Mouse (Mus musculus) T-helper 2 cell (primary cell): ENCODE data around the gene Hhat.

Experiments
- in situ Hi-C: fragments of 300-600 bp; cut with MboI, MseI; formaldehyde crosslinking; loops from one replicate; pipeline ENCODE4 v1.15.1; 2025; ENCODE audit warnings: high pct_unique_total_duplicates

Gene Hhat

DNA sequence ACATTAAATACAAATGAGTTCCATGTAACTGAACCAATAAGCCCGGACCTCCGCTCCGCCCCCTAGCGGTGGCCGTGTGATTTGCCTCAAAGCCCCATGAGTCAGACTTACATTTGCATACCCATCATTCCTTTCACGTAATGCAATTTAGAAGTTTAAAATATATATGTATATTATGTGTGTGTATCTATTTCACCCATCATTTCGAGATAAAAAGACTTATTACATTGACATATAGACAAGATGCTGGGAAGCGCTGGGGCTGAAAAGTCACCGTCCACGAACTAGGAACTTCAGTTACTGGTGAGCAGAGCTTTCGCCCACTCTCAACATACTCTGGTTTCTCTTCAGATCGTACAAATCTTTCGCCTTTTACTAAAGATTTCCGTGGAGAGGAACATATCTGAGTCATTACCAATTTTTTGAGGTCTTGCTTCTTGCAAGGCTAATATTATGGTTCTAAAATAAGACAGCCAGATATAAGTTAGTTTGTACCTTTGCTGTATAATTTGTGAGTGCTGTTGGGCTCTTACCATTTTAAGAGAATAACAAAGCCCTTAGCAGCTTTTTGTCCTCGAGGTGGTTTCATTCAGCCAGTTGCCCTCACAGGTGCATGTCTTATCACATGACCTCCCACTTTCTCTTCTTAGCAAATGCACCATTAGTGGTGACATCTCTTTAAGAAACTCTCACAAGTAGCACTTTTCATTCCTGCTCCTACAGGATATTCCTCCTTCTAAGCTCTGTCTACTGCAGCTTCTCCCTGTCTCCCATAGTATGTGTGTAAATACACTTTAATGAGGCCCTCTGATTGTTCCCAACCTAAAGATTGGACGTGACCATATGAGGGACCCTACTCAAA lies 25.6 kb downstream of the Hhat start:
- in situ Hi-C loops: loop anchor here (10.0 kb wide), 1 partner anchor 1561 kb away; no protein-coding TSS in a partner anchor

DNA sequence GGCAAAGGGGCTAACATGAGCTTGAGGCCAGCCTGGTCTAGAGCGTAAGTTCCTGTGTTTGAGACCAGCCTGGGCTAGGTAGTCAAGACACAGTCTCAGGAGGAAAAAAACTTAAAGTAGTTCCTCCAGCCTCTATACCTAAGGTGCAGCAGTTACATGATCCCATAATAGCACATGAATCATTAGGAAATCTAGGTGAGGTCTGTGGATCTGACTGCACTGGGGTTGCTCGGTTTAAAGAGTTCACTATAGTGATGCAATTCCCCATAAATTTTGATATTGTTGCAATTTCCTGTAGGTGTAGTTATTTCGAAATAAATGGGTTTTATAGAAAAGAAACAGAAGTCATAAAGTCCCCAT lies 26.2 kb downstream of the Hhat start:
- in situ Hi-C loops: loop anchor here (10.0 kb wide), 1 partner anchor 1560 kb away; no protein-coding TSS in a partner anchor

DNA sequence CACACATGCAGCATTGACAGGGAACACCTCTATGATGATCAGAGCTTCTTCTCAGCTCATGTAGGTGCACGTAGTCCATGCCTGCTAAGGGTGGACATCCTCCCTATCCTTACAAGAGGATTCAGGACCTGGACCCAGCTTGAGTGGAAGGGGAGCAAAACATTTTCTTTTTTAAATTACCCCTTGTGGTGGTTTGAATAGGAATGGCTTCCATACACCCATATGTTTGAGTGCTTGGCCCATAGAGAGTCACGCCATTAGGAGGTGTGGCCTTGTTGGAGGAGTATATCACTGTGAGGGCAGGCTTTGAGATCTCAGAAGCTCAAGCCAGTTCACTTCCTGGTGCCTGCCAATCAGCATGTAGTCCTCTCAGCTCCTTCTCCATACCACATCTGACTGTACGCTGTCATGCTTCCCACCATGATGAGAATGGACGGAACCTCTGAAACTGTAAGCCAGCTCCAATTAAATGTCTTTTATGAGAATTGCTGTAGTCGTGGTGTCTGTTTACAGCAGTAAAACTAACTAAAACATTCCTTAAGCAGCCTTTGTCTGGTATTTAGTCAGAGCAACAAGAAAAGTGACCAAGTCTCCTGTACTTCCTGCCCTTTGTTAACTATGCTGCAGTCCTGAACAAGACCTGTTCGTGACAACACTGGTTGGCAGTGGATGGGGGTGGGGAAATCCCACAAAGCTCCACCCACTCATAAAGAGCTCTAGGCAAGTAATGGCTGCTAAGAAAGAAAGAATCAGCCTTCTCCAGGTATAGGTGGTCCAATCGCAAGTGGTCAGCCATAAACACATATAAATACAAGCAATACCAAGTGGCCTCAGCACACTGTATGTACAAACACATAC lies 28.4 kb downstream of the Hhat start:
- in situ Hi-C loops: loop anchor here (10.0 kb wide), 1 partner anchor 1558 kb away; no protein-coding TSS in a partner anchor

DNA sequence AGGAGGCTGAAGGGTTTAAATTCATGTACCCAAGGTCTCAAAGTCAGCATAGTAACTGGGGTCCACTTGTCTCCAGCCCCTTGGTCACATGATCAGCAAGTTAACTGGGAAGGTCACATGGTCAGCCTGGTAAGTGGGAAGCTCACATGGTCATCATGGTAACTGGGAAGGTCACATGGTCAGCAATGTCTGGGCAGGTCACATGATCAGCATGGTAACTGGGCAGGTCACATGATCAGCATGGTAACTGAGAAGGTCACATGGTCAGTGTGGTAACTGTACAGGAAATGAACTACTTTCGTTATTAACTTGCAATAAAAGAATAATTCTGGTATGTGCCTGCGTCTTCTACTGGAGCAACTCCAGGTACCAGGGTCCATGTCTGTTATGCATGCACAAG lies 29.1 kb downstream of the Hhat start:
- in situ Hi-C loops: loop anchor here (10.0 kb wide), 1 partner anchor 1557 kb away; no protein-coding TSS in a partner anchor

DNA sequence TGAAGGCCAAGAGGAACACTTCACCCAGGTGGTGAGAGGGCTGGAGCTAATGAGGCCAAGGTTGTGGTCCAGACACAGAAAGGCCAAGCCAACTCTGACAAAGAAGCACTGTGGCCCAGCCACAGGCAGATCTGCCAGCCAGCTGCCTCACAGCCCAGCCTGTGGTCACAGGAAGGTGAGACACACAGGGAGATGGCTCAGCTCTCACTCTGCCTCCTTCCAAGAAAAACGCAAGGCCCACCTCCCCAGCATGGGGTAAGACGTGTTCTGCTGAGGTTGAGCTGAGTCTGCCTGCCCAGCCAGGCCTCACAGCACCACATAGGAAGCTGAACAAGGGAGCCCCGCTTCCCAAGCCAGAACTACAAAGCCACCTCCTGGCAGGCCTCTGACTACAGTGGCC lies 34.5 kb downstream of the Hhat start:
- in situ Hi-C loops: no loop called here

DNA sequence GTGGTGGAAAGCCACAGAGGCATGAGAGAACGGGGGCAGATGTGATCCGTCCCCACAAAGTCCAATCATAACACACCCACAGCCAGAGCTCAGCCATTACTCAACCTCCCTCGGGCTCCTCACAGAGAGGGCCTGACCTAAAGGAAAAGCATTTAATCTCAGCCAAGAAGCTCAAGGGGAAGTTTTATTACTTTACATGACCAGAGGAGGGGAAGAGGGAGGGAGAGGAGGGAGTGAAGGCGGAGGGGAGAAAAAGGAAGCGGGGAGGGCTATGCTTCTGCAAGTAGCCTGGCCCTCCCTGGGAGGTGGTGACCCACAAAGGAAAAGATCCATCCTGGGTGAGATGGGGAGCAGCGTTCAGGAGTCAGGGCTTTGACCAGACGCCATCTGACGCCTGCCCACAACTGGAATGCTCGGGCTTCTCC lies 35.0 kb downstream of the Hhat start:
- in situ Hi-C loops: no loop called here

DNA sequence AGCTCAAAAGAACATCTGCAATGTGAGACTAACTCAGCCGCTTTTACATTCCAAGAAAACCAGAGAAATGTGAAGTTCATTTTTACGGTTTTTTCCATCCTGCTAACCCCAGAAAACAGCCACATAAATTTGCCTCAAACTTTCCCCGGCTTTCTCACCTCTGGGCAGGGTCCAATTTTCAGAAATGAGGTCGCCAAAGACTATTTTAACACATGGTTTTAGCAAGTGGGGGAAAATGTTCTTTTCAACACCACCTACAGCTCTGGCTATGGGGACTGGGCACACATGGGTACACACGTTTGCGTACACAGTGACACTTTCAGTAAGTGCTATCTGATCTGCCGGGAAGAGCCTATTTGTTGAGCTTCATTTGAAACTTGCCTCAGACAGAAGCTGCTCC lies 40.5 kb downstream of the Hhat start:
- in situ Hi-C loops: no loop called here

DNA sequence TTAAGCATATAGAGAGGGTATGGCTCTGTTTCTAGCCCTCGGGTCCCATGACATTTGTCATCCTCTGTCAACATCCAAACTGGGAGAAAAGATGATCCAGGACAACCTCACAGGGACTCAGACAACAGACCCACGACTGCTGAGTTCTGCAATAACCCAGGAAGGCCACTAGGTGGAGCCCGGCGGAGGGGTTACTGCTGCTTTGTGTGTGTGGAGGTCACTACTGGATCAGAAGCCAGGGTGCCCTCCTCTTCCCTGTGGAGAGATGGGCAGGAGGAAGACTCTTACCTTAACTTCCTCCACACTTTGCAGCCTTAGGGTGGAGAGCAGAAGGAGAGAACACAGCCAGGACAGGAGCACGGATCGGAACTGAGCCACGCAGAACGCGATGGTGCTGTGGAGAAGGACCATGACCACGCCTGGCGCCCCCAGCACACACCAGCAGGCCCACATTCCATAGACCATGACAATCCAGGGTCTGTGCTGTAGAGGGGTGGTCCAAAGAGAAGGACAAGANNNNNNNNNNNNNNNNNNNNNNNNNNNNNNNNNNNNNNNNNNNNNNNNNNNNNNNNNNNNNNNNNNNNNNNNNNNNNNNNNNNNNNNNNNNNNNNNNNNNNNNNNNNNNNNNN lies 43.9 kb downstream of the Hhat start:
- in situ Hi-C loops: no loop called here

DNA sequence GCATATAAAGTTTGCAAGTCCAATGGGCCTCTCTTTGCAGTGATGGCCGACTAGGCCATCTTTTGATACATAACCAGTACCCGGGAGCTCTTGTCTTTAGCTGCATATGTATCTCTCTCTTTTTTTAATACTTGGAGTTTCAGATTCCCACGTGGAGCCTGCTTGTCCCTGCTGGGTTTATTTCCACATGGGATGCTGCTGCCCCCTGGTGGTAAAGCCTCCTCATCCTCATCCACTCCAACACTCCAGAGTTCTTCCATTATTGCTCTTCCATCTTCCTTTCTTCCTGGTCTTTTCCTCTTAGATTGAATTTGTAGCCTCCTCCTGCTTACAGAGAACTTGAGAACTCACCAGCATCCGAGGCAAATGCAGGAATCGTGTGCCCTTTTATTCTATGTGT lies 48.9 kb downstream of the Hhat start:
- in situ Hi-C loops: no loop called here

DNA sequence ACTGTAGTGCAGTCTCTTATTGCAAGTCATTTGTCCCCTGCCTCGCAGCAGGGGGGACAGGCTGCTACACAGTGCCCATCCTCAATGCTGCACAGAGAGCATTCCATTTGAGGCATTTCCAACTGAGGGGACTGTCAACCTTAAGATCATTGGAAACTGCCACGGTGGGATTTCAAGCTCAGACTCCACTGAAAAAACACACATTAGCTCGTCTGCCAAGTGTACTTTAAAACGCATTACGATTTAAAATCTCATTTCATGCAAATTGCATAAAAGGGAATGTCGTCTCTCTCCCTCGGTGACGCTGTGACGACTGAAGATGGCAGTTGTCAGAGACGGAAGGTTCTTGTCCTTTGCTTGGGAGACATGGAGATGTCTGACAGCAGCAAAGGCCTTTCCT lies 50.9 kb downstream of the Hhat start:
- in situ Hi-C loops: no loop called here

DNA sequence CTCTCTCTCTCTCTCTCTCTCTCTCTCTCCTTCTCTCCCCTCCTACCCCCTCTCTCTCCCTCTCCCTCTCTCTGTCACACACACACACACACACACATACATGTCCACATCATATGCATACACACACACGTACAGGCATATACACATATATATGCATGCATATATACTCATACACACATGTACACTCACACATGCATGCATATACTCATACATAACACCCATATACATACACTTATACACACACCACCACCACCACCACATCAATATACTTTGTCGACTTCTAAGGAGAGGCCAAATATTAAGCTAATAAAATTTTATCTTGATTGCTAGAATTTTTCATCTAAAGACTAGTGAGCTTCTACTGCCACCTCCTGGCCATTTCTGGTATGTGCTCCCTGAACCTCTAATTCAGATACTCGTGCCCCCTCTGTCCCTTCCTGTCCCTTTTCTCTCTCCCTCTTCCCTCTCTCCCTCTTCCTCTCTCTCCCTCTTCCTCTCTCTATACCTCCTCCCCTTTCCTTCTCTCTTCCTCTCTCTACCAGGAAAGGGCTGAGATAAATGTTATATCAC lies 59.2 kb downstream of the Hhat start:
- in situ Hi-C loops: loop anchor here (10.0 kb wide), 1 partner anchor 527 kb away; no protein-coding TSS in a partner anchor

DNA sequence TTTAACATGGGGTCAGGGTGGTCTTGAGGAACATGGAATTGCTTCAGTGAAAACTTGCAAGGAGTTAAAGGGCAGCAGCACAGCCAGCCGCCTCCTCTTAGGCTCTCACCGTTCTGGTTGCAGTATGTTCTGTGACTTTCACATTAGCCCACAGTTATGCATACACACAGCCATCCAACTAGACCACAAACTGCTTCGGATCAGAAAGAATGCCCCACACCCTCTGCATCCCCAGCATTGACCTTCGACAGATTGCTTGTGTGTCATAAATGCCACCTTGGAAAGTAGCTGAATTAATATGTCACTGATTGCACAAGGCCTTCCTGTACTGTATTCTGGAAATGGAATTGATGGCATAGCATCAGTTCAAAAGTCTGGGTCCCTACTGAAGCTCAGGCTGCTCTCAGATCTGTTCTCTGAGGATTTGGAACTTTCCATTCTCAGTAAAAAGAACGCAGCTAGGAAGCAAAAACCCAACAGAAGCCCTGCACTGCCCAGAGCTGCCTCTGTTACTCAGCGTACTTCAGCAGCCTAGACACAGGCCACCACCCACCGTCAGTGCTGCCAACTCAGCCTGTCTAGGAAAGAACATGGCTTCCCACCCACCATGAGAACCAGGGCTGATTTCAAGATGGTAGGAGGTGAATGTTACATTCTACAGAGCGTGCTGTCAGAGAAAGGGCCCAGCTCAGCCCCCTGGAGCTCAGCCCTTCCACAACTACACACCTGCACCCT lies 70.5 kb downstream of the Hhat start:
- in situ Hi-C loops: loop anchor here (5.0 to 10.0 kb wide), 2 partner anchors 498 to 1294 kb away; no protein-coding TSS in a partner anchor

DNA sequence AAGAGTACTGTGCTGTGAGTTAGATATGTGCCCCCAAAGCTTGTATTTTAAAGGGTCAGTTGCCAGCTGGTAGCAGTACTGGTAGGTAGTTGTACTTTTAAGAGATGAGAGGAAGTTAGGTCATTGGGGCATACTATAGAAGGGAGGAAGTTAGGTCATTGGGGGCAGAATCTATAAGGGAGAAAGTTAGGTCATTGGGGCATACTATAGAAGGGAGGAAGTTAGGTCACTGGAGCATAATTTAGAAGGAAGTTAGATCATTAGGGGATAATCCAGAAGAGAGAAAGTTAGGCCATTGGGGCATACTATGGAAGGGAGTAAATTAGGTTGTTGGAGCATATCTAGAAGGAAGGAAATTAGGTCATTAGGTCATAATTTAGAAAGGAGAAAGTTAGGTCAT lies 71.9 kb downstream of the Hhat start:
- in situ Hi-C loops: no loop called here

DNA sequence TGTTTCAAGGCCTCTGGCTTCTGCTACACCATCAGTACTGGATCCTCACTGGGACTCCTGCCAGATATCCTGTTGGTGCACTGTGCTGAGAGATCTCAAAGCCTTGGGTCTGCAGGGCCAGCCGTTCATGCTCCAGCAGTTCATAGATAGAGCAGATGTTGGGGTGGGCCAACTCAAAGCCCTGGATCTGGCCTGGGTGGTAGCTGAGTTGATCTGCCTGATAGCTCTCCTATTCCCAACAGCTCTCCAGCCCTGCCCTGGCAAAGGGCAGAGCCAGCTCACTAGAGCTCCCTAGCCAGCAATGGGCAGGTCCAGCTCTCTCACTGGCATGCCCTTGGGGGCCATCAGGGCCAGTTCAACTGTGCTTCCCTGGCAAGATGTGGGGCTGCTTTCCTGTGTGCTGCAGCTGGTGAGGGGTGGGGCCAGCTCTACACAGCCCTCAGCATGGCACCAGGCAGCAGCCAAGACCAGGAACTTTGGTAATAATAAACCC lies 74.6 kb downstream of the Hhat start:
- in situ Hi-C loops: no loop called here

DNA sequence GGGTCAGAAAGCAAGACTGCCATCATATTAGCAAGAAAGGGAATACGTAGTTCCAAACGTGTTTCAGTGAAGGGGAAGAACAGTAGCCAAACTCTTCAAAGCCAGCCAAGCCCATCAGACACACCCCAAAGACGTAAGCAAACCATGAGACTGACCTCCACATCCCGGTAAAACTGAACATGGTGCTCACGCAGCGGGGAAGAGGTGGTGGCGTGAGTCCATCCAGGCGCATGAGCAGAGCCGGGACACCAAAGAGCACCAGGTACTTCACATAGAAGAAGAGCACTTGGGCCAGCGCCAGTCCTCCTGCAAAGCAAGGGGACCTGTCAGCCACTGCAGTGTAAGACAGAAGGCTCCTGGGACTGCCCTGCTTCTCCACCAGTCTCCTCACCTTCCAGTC lies 77.4 kb downstream of the Hhat start:
- in situ Hi-C loops: no loop called here

DNA sequence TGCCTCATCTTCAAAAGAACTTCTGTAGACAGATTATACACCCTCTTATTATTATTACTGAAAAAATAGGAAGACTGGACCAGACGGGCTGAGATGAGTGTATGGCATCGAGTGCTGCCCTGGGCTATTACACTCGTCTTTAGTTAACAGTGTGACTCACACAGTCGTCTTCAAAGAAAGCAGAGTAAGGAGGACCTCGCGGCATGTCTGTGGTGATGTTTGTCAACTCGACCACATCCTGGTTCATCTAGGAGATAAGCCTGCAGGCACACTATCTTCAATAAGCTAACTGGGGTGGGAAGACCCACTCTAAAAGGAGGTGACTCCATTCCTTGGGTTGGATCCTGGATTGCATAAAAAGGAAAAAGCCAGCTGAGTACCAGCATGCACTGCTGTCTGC lies 78.0 kb downstream of the Hhat start:
- in situ Hi-C loops: no loop called here

DNA sequence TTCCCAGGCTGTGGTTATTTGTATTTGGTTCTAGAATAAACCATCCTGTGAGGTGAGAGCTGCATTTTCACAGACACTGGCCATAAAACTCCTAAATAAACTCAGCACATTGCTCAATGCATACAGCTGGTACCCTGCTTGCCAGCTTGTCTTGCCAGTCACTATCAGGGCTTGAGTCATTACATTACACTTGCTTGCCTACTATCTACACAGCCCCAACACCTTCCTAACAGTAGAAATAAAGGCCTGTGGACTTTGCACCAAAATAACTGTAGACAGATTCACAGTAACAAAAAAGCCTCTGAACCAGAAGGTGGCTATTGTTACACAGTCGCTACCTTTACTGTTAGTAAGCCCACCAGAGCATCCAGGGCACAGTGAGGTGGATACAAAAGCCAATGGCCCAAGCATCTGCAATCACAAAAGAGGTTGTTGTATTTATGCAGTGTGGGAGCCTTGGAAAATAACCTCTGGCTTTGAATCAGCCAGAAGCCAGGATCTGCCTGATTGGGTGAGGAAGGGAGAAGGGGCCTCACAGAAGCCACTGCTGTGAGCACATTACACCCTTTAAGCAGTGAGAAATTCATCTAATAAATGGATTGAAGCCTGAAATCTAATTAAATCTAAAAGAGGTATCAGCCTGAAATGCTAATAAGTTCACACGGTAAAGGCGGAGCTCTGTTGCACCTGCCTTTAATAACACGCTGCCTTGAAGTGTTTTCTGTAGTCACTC lies 88.6 kb downstream of the Hhat start:
- in situ Hi-C loops: no loop called here

DNA sequence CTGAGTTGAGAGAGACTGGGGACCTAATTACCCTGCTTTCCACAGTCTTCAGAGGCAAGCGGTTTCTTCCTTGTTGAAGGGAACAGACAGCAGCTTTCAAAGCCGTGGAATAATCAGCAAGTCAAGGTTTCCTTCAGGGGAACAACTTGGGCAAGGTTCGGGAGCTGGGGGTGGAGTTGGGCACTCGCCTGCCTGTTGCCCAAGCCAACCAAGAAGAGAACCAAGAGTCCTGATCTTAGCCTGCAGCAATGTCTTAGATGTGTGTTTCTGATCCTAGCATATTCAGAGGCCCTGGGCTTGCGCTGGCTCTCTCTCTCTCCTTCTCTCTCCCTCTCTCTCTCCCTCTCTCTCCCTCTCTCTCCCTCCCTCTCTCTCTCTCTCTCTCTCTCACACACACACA lies 93.8 kb downstream of the Hhat start:
- in situ Hi-C loops: no loop called here

DNA sequence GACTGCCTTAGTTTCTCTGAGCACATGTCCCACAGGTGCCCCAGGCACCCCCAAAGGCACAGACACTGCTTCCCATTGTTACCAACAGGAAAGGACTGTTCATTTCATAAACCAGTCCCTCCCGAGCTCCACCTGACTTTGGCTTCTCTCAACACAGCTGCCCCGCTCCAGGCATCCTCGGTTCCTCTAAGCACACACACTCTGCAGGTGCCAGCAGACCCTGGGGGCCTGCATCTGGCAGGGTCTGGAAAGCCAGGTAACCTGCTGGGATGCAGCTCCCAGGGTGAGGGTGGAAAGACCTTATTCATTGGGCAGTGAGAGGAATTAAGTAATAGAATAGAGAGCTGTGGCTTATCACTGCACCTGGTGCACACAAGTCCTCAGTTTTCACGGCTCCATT lies 107.4 kb downstream of the Hhat start:
- in situ Hi-C loops: no loop called here

DNA sequence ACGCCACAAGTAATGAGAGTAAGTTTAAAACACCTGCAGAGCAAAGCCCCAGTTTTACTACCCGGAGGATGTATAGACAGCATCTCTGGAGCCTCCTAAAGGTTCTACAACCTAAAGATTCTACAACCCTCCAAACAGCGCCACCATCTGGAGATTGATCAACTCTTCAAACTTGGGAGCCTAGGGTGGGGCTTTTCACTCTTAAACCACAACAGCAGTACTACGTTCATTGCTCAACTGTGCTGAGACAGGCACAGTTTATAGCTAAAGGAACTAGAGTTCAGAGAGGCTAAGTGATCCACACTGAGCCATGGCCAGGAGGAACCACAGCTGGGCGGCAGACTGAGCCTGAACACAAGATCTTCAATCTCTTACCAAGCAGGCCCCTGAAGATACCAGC lies 107.9 kb downstream of the Hhat start:
- in situ Hi-C loops: no loop called here
